Mouse (Mus musculus) adrenal gland, adult 18-20 months (tissue): ENCODE data around the gene Psmb3. TPM values are rescaled to one million over a fixed set of nuclear protein-coding genes. Genes with fewer than 3 reads are reported as not detected.
"Not testable (repeated sequence)": the region's sequence is repeated elsewhere in the genome, so short reads cannot be mapped to it uniquely, and the experiment has no call there.

ENCODE experiments used
- DNase-seq, 2 experiments: peaks; one replicate each; pipeline ENCODE4 v3.0.0; 2021 to 2022; ENCODE audit warnings: low spot score in 2 of 2
- total RNA-seq, 2 experiments: library from RNA; stranded (reverse); gene quantifications; 1 replicate in 1 of 2; 2 replicates in 1 of 2; pipeline ENCODE4 v1.2.3; 2021

The Psmb3 gene
- total RNA-seq, 2 experiments from 2014 or later = 221 to 238 TPM

DNA sequence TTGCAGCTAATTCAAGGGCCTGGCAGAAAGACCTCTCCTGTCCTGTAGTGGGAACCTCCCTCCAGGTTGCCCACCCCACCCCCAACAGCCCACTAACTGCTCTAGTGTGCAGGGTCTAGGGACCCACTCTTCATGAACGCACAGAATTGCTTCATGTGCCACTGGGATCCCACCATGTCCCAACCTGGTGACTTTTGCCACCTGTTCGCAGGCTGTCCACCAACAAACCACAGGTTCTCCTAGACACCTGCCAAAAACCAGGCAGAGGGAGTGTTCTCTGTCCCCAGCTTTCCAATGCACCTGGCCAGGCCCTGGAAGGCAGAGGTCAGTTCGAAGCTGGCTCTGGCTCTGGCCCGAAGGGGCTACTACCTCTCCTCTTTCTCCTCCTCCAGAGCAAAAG lies 8.8 kb upstream of the Psmb3 start:
- DNase-seq = no peak

DNA sequence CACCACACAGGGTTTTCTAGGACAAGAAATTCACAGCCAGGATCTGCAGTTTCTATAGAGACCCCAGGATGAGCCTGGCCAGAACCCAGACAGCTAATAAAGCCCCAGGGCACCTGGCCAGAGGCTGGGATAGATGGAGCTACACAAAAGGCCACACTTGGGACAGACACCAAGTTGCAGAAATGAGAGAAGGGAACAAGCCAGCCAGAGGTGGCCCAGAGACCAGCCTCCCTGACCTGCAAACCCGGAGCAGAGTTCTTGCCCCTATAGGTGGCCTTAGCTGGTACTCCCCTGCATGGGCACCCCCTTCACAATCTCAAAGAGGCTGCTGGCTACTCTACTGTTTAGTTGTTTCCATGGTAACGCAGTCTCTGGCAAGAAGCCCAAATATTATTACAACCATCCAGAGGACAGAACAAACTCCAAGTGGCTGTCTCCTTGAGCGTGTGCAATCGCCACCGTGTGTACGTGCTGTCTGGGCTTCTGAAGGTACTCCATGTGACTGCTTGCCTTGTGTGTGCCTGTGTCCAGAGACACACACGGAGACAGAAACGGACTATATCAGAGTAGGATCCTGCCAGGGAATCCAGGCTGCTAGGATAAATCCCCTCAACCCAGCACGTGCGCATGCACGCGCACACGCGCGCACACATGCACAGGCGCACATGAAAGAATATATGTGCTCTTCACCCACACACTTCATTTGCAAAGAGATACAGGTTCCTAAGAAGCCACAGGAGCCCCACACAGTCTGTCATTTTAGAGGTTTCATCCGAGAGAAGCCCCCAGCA lies 8.1 kb upstream of the Psmb3 start:
- no peak for DNase-seq

- DNase-seq = no peak
These were observed 7.3 kb upstream of the Psmb3 start for GRCm38 (mm10) chr11:97695712-97696401.

DNA sequence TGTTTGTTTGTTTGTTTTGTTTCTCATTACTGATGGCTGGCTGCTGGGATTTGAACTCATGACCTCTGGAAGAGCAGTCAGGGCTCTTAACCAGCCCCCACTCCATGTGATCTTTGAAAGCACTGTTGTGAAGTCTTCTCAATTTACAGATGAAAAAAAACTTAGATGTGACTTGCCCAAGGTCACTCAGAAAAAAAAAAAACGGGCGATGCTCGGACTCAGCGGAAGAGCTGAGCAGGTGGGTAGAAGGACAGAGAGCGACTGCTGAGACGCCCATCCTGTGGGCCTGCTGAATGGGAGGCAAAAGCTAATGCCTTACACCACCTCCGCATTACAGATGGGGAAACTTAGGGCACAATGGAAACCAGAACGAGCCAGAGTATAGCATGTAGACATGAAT lies 6.5 kb upstream of the Psmb3 start:
- DNase-seq = no peak

DNA sequence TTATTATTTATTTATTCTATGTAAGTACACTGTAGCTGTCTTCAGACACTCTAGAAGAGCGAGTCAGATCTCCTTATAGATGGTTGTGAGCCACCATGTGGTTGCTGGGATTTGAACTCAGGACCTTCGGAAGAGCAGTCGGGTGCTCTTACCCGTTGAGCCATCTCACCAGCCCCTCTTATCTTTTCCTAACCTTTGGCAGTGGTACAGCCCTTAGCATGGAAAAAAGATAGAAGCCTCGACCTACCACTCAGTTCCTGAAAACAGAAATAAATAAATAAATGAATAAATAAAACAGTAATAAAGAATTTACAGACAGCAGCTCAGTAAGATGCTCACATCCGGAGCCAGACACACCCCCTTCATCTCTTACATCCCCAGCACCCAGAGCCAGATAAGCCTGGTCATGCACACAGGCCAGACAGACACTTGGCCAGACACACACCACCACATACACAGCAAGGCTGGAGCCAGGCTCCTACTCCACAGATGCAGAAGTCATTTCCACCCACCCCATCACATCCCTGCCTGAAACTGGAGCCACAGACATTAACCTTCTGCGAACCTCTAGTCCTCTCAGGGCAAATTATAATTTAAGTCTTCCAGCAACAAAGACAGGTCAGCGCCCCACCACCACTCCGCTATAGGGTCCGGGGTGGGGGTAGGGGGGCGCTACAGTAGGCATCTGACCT lies 5.9 kb upstream of the Psmb3 start:
- DNase-seq = no peak

DNA sequence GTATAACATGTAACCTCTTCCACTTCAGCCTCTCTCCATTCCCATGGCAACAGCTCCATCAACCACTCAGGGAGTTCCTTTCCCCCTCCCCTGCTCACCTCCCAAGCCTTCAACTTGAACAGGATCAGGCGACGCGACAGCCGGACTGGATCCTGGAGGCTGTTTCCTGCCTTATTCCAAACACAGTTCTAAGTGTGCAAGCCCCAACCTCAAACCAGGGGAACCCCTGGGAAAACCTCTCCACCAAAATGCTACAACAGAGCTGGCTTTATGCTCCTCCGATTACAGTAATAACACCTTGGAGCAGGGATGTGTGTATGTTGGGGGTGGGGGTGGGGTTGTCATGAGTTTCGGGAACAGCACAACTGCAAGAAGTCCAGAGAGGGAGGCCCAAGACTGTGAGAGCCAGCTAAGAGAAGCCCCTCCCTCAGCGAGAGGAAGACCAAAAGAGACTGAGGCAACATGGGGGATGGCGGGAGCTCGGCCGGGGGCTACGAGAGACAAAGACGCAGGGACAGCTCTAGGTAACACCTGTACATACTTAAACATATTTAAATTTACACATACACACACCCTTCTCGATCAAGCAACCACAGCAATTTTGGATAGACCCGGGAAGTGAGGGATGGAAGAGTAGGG lies 5.2 kb upstream of the Psmb3 start:
- no peak for DNase-seq

DNA sequence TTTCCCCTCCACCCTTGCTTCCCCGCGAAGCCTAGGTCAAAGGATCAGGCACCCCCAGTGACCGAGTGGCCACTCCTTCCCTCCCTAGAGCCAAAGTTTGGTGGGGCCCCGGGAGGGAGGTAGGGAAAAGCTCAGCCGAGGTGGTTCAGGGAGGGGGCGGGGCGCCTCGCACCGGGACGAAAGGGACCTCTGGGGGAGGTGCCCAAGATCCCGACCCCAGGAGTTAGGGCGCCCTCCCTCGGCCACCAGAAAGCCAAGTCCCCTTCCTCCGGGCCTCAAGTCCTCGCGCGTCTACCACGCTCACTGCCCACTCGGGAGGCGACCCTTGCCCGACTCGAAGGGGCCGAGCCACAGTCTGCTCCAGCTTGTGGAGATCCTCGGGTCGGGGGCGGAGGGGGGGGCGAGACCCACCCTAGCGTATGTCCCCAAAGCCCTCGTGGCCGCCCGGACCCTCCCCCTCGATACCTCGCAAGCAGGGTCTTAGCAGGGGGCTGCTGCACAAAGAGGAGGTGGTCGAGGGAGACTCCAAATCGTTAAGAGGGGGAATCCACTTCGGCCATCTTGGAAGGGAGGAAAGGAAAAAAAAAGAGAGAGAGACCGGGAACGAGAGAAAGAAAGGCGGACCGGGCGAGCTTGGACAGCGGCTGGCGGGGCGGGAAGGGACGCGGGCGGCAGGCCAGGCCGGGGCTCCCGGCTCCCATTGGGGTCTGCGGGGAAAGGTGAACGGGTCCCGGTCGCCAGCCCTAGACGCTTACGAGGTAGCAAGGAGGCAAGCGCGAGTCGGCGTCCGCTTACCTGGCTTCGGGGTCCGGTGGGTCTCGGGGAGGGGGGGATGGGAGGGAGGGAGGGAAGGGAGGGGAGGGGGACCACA lies 4.2 kb upstream of the Psmb3 start:
- DNase-seq = peak; percentile 74 to 78

- peak; percentile 72 to 76 for DNase-seq
These were observed 3.6 kb upstream of the Psmb3 start for GRCm38 (mm10) chr11:97699626-97700002.

DNA sequence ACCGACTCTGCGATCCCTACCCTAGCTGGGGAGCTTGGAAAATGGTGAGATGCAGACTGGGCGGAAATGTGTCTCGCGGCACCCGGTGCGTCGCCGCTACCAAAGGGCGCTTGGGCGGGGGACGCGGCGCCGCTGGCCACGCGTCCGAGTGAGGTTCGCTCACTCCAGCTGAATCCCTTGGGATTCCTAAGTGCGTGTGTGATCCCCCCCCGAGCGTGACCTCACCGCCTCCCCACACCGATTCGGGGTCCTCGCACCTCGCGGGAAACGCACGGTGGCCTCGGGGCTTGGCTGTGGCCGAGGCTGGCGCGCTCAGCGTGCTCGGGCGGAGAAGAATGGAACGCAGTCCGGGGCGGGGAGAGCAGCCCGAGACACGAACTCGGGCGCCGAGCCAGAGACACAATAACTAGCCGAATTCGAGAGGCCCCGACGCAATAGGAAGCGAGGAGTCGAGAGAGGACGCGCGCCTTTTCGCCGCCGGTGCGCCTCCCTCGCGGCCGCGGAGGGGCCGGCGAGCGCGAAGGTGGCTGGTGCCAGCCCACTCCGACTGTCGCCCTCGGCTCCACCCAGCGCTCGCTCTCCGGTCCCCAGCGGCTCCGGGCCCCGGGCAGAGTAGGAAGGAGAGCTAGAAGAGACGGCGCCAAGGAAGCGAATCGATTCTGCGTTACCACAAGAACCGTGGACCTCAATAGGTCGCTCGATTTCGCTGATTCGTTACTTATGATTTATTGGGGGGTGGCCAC lies 3.0 kb upstream of the Psmb3 start, which contains the start of gene Pcgf2:
Pcgf2 (minus strand) TSS at position 495 of the 743 bp plus-strand sequence.
- peak; percentile 77 to 78 for DNase-seq

DNA sequence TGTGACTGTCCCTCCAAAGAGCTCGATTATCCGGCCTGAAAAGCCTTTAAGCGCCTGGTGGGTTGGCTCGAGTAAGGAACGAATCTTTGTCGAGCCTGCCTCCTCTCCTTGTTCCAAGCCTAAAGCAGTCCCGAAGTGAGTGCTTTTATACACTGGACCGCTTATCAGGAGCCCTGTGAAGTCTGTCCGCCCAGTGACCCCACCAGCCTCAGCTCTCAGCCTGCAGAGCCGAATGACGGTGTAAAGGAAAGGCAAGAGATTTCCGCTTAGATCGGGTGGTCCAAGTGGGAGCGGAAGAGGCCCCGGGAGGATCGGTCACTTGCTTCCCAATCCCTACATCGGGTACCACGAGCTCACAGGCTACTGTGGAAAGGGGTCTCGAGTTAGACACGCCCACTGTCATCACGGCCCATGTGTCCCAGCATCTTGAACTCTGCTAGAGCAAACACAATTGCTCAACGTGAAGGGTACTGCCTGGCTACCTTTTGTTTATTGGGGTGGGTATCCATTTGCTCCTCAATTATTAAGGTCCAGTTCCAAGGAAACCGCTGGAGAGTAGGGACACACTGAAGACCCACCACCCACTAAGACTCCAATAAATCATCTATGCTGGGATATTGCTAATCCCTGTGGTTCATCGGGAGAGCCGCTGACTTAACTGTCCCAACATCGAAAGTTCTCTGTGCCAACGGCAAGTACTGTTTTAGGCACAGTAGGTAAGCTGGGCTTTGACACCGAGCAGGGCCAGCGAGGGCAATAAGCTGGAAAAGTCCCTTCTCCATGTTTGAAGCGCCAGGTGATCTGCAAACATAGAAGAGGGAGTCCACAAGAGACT lies 2.2 kb upstream of the Psmb3 start:
- DNase-seq = no peak

DNA sequence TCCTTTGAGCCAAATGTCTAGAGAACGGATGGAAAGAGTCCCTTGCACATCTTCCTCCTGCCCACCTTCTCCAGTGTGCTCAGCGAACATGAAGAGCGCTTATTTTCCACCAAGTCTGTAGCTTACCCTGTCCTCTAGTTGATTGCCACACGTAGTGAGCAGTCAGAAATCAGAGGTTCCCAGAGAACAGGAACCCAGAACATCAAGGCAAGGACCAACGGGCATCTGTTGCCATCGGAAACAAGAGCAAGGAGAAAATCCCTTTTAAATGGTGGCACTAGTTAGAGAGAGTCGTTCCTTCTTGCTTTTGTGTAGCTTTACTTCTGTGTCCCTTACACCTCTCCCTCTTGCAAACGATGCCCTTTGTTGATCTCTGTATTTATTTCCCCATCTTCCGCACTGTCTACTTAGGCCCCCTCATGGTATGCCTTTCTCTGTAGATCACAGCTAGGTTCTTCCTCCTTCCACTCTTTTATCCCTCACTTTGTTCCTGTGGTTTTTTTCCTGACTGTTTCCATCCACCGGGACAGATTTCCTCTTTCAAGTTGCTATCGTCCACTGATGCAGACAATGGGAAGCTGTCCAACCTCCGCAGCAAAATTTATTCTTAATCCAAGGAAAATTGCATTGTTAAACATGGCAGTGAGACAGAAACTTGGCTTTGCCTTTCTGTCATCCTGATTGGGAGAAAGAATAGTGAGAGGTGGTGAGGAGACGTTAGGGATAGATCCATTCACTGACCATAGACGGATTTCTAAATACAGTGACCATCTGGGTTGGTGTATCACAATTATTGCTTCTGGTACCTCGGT lies 1.4 kb upstream of the Psmb3 start:
- DNase-seq = no peak

DNA sequence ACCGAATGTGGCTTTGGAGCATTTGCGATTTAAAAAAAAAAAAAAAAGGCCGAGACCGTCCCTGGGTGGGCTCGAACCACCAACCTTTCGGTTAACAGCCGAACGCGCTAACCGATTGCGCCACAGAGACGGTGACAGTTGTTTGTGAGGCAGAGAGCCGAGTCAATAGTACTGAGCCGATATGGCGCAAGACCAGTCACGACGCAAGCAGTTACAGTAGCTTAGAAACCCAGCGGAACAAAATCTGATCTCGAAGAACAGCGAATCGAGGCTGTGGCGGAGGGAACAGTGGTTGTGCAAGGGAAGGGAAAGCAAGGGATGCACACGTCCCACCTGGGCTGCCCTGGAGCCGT lies 830 bp upstream of the Psmb3 start:
- DNase-seq = peak; percentile 92 to 95

DNA sequence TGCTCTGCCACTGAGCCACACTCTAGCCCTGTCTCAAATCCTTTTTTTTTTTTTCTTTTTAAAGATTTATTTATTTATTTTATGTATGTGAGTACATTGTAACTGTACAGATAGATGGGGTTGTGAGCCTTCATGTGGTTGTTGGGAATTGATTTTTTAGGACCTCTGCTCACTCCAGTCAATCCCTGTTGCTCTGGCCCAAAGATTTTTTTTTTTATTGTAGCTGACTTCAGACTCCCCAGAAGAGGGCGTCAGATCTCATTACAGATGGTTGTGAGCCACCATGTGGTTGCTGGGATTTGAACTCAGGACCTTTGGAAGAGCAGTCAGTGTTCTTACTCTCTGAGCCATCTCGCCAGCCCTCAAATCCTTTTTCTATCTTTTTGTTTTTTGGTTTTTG lies 6.9 kb downstream of the Psmb3 start:
- DNase-seq = not testable (repeated sequence)

DNA sequence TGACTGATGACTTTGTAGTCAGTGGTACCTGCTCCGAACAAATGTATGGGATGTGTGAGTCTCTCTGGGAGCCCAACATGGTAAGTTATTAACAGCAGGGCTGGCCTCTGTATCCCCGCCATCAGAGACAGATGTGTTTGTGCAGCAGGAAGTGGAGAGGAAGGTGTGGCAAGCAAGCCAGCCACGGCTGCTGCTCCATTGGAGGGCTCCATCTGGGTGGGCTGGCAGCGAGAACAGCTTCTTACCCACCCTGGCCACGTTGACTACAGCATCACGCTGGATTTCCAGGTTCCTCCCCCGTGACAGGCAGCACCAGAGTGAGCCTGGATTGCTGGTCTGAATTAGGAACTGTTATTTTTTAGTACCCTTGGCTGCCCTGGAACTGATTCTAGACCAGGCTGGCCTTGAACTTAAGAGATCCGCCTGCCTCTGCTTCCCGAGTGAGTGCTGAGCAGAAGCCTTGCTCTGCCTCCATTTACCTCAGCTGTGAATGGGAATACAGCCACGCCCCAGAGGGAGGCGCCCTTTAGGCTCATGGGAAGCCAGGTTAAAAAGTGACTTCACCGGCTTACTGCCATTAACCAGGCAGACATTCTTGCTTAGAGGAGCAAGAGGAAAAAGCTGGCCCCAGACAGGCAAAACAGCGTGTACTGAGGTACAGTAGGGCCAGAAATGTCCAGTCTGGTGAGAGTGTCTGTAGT lies 8.2 kb downstream of the Psmb3 start:
- DNase-seq = no peak

GRCm38 (mm10) chr11:97712286-97712685 lies 9.1 kb downstream of the Psmb3 start:
- DNase-seq = no peak

- peak in 1 of 2 experiments; percentile 43 for DNase-seq
These were observed 10.7 kb downstream of the Psmb3 start for GRCm38 (mm10) chr11:97713896-97714295.

- DNase-seq = no peak
These were observed 11.2 kb downstream of the Psmb3 start for GRCm38 (mm10) chr11:97714356-97714755.
